Mouse (Mus musculus): Measurements from ENCODE around the gene Focad. TPM values are rescaled to one million over a fixed set of nuclear protein-coding genes. Genes with fewer than 3 reads are reported as not detected.

Focad gene
- total and polyA plus RNA-seq, 3 experiments = 9.5 to 15.3 (median 12.7) TPM

- Histone ChIP-seq H3K4me3 (no peak overlapping the region), H3K4me1 (ENCODE audit: control insufficient read depth, insufficient read depth, low read length) (no peaks in the 10 kb centered on the region), H3K27me3 (ENCODE audit: control insufficient read depth, insufficient read depth, low read length) (no peaks in the 10 kb centered on the region), H3K9ac (ENCODE audit: low read depth, low read length) (no peak overlapping the region), H3K36me3 (ENCODE audit: control insufficient read depth, insufficient read depth, low read length) (no peaks in the 10 kb centered on the region; the same call in 1 of the 2 replicates), H3K27ac (no peak overlapping the region), H3K79me2 (replicated peaks; ENCODE audit: control insufficient read depth, insufficient read depth, low read length) (no peaks in the 10 kb centered on the region)
- intact Hi-C loops (cut with DNase I) = no loop called here
- no peak for DNase-seq
- WGBS = 89% methylated on average over 6 of the region's 6 CpGs
- TF ChIP-seq CTCF (IDR thresholded peaks at IDR 0.05) = no peak
- TF ChIP-seq POLR2A (IDR thresholded peaks at IDR 0.05; ENCODE audit: insufficient read depth, low read depth, low read length) = no peak
- TF ChIP-seq EP300 (IDR thresholded peaks at IDR 0.05; ENCODE audit: insufficient read depth, low read depth, low read length) = no peak
Observed at GRCm38 (mm10) chr4:88175058-88175974, 80.9 kb downstream of the Focad start.

GRCm38 (mm10) chr4:88179296-88179695 lies 84.9 kb downstream of the Focad start:
- TF ChIP-seq CTCF (IDR thresholded peaks at IDR 0.05) (no peak), EP300 (IDR thresholded peaks at IDR 0.05; ENCODE audit: insufficient read depth, low read depth, low read length) (no peak), POLR2A (IDR thresholded peaks at IDR 0.05; ENCODE audit: insufficient read depth, low read depth, low read length) (no peak)
- 69% methylated on average over 2 of the region's 2 CpGs for WGBS
- Histone ChIP-seq H3K4me3 (no peak overlapping the region), H3K27ac (no peak overlapping the region), H3K36me3 (ENCODE audit: control insufficient read depth, insufficient read depth, low read length) (no peaks in the 10 kb centered on the region; the same call in 1 of the 2 replicates), H3K4me1 (ENCODE audit: control insufficient read depth, insufficient read depth, low read length) (peaks cover 3% of the 10 kb centered on the region), H3K9ac (ENCODE audit: low read depth, low read length) (no peak overlapping the region), H3K79me2 (replicated peaks; ENCODE audit: control insufficient read depth, insufficient read depth, low read length) (no peaks in the 10 kb centered on the region), H3K27me3 (ENCODE audit: control insufficient read depth, insufficient read depth, low read length) (no peaks in the 10 kb centered on the region)
- DNase-seq = no peak
- intact Hi-C loops (cut with DNase I) = no loop called here

- Histone ChIP-seq H3K36me3 (ENCODE audit: control insufficient read depth, insufficient read depth, low read length) (no peaks in the 10 kb centered on the region; the same call in 1 of the 2 replicates), H3K27ac (no peak overlapping the region), H3K79me2 (replicated peaks; ENCODE audit: control insufficient read depth, insufficient read depth, low read length) (no peaks in the 10 kb centered on the region), H3K9ac (ENCODE audit: low read depth, low read length) (no peak overlapping the region), H3K27me3 (ENCODE audit: control insufficient read depth, insufficient read depth, low read length) (no peaks in the 10 kb centered on the region), H3K4me3 (no peak overlapping the region), H3K4me1 (ENCODE audit: control insufficient read depth, insufficient read depth, low read length) (peaks cover 3% of the 10 kb centered on the region)
- TF ChIP-seq EP300 (IDR thresholded peaks at IDR 0.05; ENCODE audit: insufficient read depth, low read depth, low read length) (no peak), POLR2A (IDR thresholded peaks at IDR 0.05; ENCODE audit: insufficient read depth, low read depth, low read length) (no peak), CTCF (IDR thresholded peaks at IDR 0.05) (no peak)
- DNase-seq = no peak
- 39% methylated on average over 6 of the region's 6 CpGs for WGBS
- intact Hi-C loops (cut with DNase I) = no loop called here
Observed at GRCm38 (mm10) chr4:88184293-88184692, 89.9 kb downstream of the Focad start.

GRCm38 (mm10) chr4:88185872-88186426 lies 91.5 kb downstream of the Focad start:
- TF ChIP-seq CTCF (IDR thresholded peaks at IDR 0.05) (no peak), EP300 (IDR thresholded peaks at IDR 0.05; ENCODE audit: insufficient read depth, low read depth, low read length) (no peak), POLR2A (IDR thresholded peaks at IDR 0.05; ENCODE audit: insufficient read depth, low read depth, low read length) (no peak)
- no peaks in the 10 kb centered on the region for H3K36me3 ChIP-seq (ENCODE audit: control insufficient read depth, insufficient read depth, low read length)

DNA sequence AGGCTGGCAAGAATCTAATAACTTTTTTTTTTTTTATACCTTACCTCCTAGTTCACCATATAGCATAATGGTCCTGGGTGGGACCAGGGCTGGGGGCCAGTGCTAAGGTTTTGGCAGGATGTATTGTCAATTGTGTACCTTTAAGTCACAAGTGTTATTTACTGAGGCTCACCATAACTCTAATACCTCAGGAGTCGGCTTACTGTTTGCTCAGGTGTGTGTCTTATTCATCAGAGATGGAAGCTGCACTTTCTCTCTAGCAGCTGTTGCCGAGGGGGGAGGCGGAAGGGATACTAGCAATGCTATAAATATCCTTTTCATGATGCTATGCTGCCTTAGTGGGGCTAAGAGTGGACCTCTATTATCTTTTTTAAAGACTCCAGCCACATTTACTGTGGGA lies 93.2 kb downstream of the Focad start:
- 82% methylated on average over 3 of the region's 3 CpGs for WGBS
- Histone ChIP-seq H3K79me2 (replicated peaks; ENCODE audit: control insufficient read depth, insufficient read depth, low read length) (no peaks in the 10 kb centered on the region), H3K36me3 (ENCODE audit: control insufficient read depth, insufficient read depth, low read length) (no peaks in the 10 kb centered on the region), H3K4me1 (ENCODE audit: control insufficient read depth, insufficient read depth, low read length) (peaks cover 3% of the 10 kb centered on the region), H3K27me3 (ENCODE audit: control insufficient read depth, insufficient read depth, low read length) (no peaks in the 10 kb centered on the region), H3K9ac (ENCODE audit: low read depth, low read length) (no peak overlapping the region), H3K4me3 (no peak overlapping the region), H3K27ac (no peak overlapping the region)
- intact Hi-C loops (cut with DNase I) = no loop called here
- TF ChIP-seq CTCF (IDR thresholded peaks at IDR 0.05) = no peak
- no peak for TF ChIP-seq POLR2A (IDR thresholded peaks at IDR 0.05; ENCODE audit: insufficient read depth, low read depth, low read length)
- no peak for TF ChIP-seq EP300 (IDR thresholded peaks at IDR 0.05; ENCODE audit: insufficient read depth, low read depth, low read length)
- DNase-seq = no peak

More at GRCm38 (mm10) chr4:88185872-88186426, 91.5 kb downstream of the Focad start:
- no peak overlapping the region for H3K4me3 ChIP-seq
- no peak for DNase-seq
- H3K4me1 ChIP-seq (ENCODE audit: control insufficient read depth, insufficient read depth, low read length) = peaks cover 3% of the 10 kb centered on the region
- no peaks in the 10 kb centered on the region for H3K79me2 ChIP-seq (replicated peaks; ENCODE audit: control insufficient read depth, insufficient read depth, low read length)
- H3K27ac ChIP-seq = no peak overlapping the region
- 85% methylated on average over 6 of the region's 6 CpGs for WGBS
- intact Hi-C loops (cut with DNase I) = no loop called here
- no peak overlapping the region for H3K9ac ChIP-seq (ENCODE audit: low read depth, low read length)
- no peaks in the 10 kb centered on the region for H3K27me3 ChIP-seq (ENCODE audit: control insufficient read depth, insufficient read depth, low read length)

DNA sequence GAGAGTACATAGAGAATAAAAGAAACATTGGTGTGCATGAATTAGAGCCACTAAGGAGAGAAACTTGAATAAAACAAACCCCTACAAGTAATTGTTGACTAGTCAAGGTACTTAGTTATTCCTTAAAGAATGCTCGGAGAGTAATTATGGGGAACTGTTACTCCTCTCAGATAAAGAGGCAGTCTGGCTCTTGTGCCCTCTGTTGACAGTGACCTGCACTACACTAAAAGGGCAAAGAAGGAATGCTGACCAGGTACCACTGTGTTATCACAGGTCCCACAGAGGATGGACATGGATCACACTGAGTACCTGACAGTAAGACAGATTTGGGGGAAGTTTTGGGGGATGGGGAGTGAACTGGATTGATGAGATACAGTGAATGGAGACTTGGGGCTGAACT lies 95.1 kb downstream of the Focad start:
- Histone ChIP-seq H3K27ac (no peak overlapping the region), H3K4me3 (no peak overlapping the region), H3K79me2 (replicated peaks; ENCODE audit: control insufficient read depth, insufficient read depth, low read length) (no peaks in the 10 kb centered on the region), H3K4me1 (ENCODE audit: control insufficient read depth, insufficient read depth, low read length) (no peaks in the 10 kb centered on the region; the same call in 1 of the 2 replicates), H3K27me3 (ENCODE audit: control insufficient read depth, insufficient read depth, low read length) (no peaks in the 10 kb centered on the region), H3K9ac (ENCODE audit: low read depth, low read length) (no peak overlapping the region), H3K36me3 (ENCODE audit: control insufficient read depth, insufficient read depth, low read length) (no peaks in the 10 kb centered on the region)
- intact Hi-C loops (cut with DNase I) = no loop called here
- TF ChIP-seq CTCF (IDR thresholded peaks at IDR 0.05) (peak; percentile 39), EP300 (IDR thresholded peaks at IDR 0.05; ENCODE audit: insufficient read depth, low read depth, low read length) (no peak), POLR2A (IDR thresholded peaks at IDR 0.05; ENCODE audit: insufficient read depth, low read depth, low read length) (no peak)
- no peak for DNase-seq
- WGBS = 80% methylated on average over 1 of the region's 1 CpGs
